Mouse (Mus musculus) lung, adult 2 months (tissue): Measurements from ENCODE around the gene Acot5. TPM values are rescaled to one million over a fixed set of nuclear protein-coding genes. Genes with fewer than 3 reads are reported as not detected.
"Not testable (repeated sequence)": the region's sequence is repeated elsewhere in the genome, so short reads cannot be mapped to it uniquely, and the experiment has no call there.

ENCODE experiments used
- DNase-seq: peaks from one replicate; pipeline ENCODE4 v3.0.0; 2022
- H3K4me1 ChIP-seq: fragments of 200-500 bp; 2 replicates; pipeline ENCODE4 v1.6.1; 2011; ENCODE audit warnings: low read length; ENCODE audit not compliant: control insufficient read depth, insufficient read depth
- H3K4me3 ChIP-seq: fragments of 200-500 bp; replicated peaks from 2 replicates; pipeline ENCODE3; 2011; ENCODE audit warnings: low read depth, mild to moderate bottlenecking, control low read depth, low read length; ENCODE audit errors: extremely low read depth
- CTCF ChIP-seq: fragments of 200-500 bp; IDR thresholded peaks from 2 replicates; pipeline ENCODE4 v1.5.1; 2011; ENCODE audit warnings: mild to moderate bottlenecking, low read length, control low read depth; ENCODE audit not compliant: insufficient read depth
- POLR2A ChIP-seq: fragments of 200-500 bp; IDR thresholded peaks from 2 replicates; pipeline ENCODE4 v1.6.1; 2011; ENCODE audit warnings: low read depth, mild to moderate bottlenecking, control low read depth, low read length, borderline replicate concordance; ENCODE audit errors: extremely low read depth
- WGBS: fragments of 180-500 bp; shearing (Covaris S2); methylation state at CpG from one replicate; pipeline ENCODE4 v1.1.7; 2018; 5-methylcytosine and 5-hydroxymethylcytosine counted together
- polyA plus RNA-seq: library from polyadenylated mRNA; depleted of rRNA; stranded (reverse); fragments of >200 nt; gene quantifications from 2 replicates; pipeline ENCODE4 v1.2.3, GENCODE M21; 2012

Gene Acot5
- polyA plus RNA-seq, 1 experiment = not detected

GRCm38 (mm10) chr12:84063833-84064232 is 5.3 kb upstream of the Acot5 start:
- Histone ChIP-seq H3K4me1 (no peaks in the 10 kb centered on the region), H3K4me3 (no peak overlapping the region)
- 70% methylated on average over 2 of the region's 2 CpGs for WGBS
- no peak for DNase-seq
- no peak for TF ChIP-seq POLR2A
- TF ChIP-seq CTCF = no peak

- H3K4me3 ChIP-seq = no peak overlapping the region
- 74% methylated on average over 8 of the region's 8 CpGs for WGBS
- H3K4me1 ChIP-seq = no peaks in the 10 kb centered on the region
- no peak for DNase-seq
- TF ChIP-seq POLR2A (no peak), CTCF (no peak)
These were observed 4.5 kb upstream of the Acot5 start for GRCm38 (mm10) chr12:84064621-84065020.

GRCm38 (mm10) chr12:84067752-84068151 is 1.4 kb upstream of the Acot5 start:
- no peaks in the 10 kb centered on the region for H3K4me1 ChIP-seq
- WGBS = 76% methylated on average over 4 of the region's 4 CpGs
- H3K4me3 ChIP-seq = no peak overlapping the region
- no peak for TF ChIP-seq POLR2A
- TF ChIP-seq CTCF = no peak
- no peak for DNase-seq

- TF ChIP-seq POLR2A (no peak), CTCF (no peak)
- no peak for DNase-seq
- 68% methylated on average over 8 of the region's 8 CpGs for WGBS
- H3K4me3 ChIP-seq = no peak overlapping the region
- no peaks in the 10 kb centered on the region for H3K4me1 ChIP-seq
These were observed 829 bp upstream of the Acot5 start for GRCm38 (mm10) chr12:84068296-84068695.

GRCm38 (mm10) chr12:84069582-84069981 is 457 bp downstream of the Acot5 start:
- peak; percentile 21 for DNase-seq
- H3K4me1 ChIP-seq, H3K4me3 ChIP-seq: not testable (repeated sequence)
- WGBS = 3% methylated on average over 48 of the region's 52 CpGs

- Histone ChIP-seq H3K4me3 (no peak overlapping the region), H3K4me1 (no peaks in the 10 kb centered on the region)
- no peak for TF ChIP-seq POLR2A
- TF ChIP-seq CTCF = no peak
- no peak for DNase-seq
- WGBS = 94% methylated on average over 2 of the region's 2 CpGs
These were observed 2.6 kb downstream of the Acot5 start for GRCm38 (mm10) chr12:84071696-84072095.

- WGBS = 76% methylated on average over 4 of the region's 4 CpGs
- Histone ChIP-seq H3K4me3 (no peak overlapping the region), H3K4me1 (no peaks in the 10 kb centered on the region)
- no peak for DNase-seq
- TF ChIP-seq CTCF (no peak), POLR2A (no peak)
These were observed 8.4 kb downstream of the Acot5 start for GRCm38 (mm10) chr12:84077371-84077990.

GRCm38 (mm10) chr12:84083842-84084241 is 14.7 kb downstream of the Acot5 start:
- 81% methylated on average over 2 of the region's 2 CpGs for WGBS
- TF ChIP-seq CTCF = no peak
- TF ChIP-seq POLR2A = no peak
- H3K4me1 ChIP-seq = no peaks in the 10 kb centered on the region
- no peak overlapping the region for H3K4me3 ChIP-seq
- no peak for DNase-seq

DNA sequence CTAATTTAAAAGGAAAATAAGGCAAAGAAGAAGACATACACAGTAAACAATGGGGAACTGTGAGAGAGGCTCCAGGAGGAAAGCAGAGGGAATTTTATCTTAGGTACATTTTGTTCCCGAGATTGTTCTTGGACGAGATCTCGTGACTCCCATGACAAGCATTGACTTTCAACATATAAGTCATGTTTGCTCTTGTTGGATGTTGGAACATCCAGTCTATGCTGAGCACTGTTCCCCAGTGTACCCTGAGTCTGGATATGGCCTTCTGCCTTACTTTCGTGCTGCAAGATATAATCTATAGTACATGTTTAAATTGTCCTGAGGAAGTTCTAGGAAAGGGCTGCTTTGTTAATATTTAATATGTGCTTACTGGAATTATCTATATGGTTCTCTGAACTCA is 15.5 kb downstream of the Acot5 start:
- no peak for DNase-seq
- Histone ChIP-seq H3K4me3 (no peak overlapping the region), H3K4me1 (no peaks in the 10 kb centered on the region)
- TF ChIP-seq POLR2A = no peak
- no peak for TF ChIP-seq CTCF
- WGBS = 71% methylated on average over 4 of the region's 4 CpGs

- not testable (repeated sequence) for H3K4me3 ChIP-seq, DNase-seq, H3K4me1 ChIP-seq
- WGBS = 93% methylated on average over 5 of the region's 5 CpGs
These were observed 25.5 kb downstream of the Acot5 start for GRCm38 (mm10) chr12:84094666-84095065.
